Mouse (Mus musculus) heart, embryonic 14.5 days (tissue): ENCODE results near the gene Ptprn2. TPM values are rescaled to one million over a fixed set of nuclear protein-coding genes. Genes with fewer than 3 reads are reported as not detected.
"Not testable (repeated sequence)": the region's sequence is repeated elsewhere in the genome, so short reads cannot be mapped to it uniquely, and the experiment has no call there.

ENCODE experiments used
- ATAC-seq: fragments of 200-750 bp; cut with Nextera tagmentation; 2 replicates; pipeline ENCODE4 v1.8.0; 2017; ENCODE audit warnings: low read depth, moderate TSS enrichment; ENCODE audit not compliant: insufficient number of reproducible peaks, insufficient read depth, low FRiP score
- H3K27ac ChIP-seq, 2 experiments: fragments of 200-500 bp in 1 of 2; fragments of 300-500 bp in 1 of 2; sonication (generic) in 1 of 2; replicated peaks in 1 of 2; 2 replicates each; pipeline ENCODE4 v1.5.1; 2012 to 2014; ENCODE audit warnings: low read depth in 2 of 2, low read length in 2 of 2, control low read depth in 1 of 2, mild to moderate bottlenecking in 1 of 2, mixed read lengths in 1 of 2; ENCODE audit not compliant: control insufficient read depth in 1 of 2, insufficient read depth in 1 of 2
- H3K27me3 ChIP-seq: fragments of 300-500 bp; sonication (generic); 2 replicates; pipeline ENCODE4 v1.6.1; 2014; ENCODE audit warnings: mild to moderate bottlenecking, low read length, control low read depth; ENCODE audit not compliant: control insufficient read depth, insufficient read depth
- H3K36me3 ChIP-seq: fragments of 300-500 bp; sonication (generic); 2 replicates; pipeline ENCODE4 v1.6.1; 2014; ENCODE audit warnings: mild to moderate bottlenecking, control low read depth, low read length, mixed read lengths; ENCODE audit not compliant: control insufficient read depth, insufficient read depth
- H3K4me1 ChIP-seq, 2 experiments: fragments of 200-500 bp in 1 of 2; fragments of 300-500 bp in 1 of 2; sonication (generic) in 1 of 2; 2 replicates each; pipeline ENCODE4 v1.6.1; 2012 to 2014; ENCODE audit warnings: low read length in 2 of 2, control low read depth in 1 of 2, mixed read lengths in 1 of 2; ENCODE audit not compliant: control insufficient read depth in 2 of 2, insufficient read depth in 2 of 2
- H3K4me2 ChIP-seq: fragments of 300-500 bp; sonication (generic); 2 replicates; pipeline ENCODE4 v1.6.1; 2014; ENCODE audit warnings: mild to moderate bottlenecking, low read length
- H3K4me3 ChIP-seq, 2 experiments: fragments of 200-500 bp in 1 of 2; fragments of 300-500 bp in 1 of 2; sonication (generic) in 1 of 2; 2 replicates each; pipeline ENCODE4 v1.5.1; 2012 to 2014; ENCODE audit warnings: low read length in 2 of 2, mild to moderate bottlenecking in 2 of 2, control low read depth in 1 of 2, low read depth in 1 of 2, moderate library complexity in 1 of 2; ENCODE audit not compliant: control insufficient read depth in 1 of 2, insufficient read depth in 1 of 2
- H3K9ac ChIP-seq: fragments of 300-500 bp; sonication (generic); 2 replicates; pipeline ENCODE4 v1.6.1; 2014; ENCODE audit warnings: mild to moderate bottlenecking, low read length
- H3K9me3 ChIP-seq: fragments of 300-500 bp; sonication (generic); 2 replicates; pipeline ENCODE4 v1.6.1; 2016; ENCODE audit warnings: low read length, control low read depth; ENCODE audit not compliant: control insufficient read depth
- WGBS: fragments of 180-500 bp; shearing (Covaris S2); extraction: QIAGEN DNeasy Blood & Tissue Kit; methylation state at CpG from one replicate; pipeline ENCODE4 v1.1.7; 2014; 5-methylcytosine and 5-hydroxymethylcytosine counted together
- polyA plus RNA-seq: library from polyadenylated mRNA; unstranded; fragments of >200 nt; fragmentation: Nextera tagmentation; extraction: Ambion mirVana; gene quantifications from 2 replicates; pipeline ENCODE4 v1.2.1, GENCODE M21; 2014

The Ptprn2 gene
- polyA plus RNA-seq, 1 experiment from 2014 or later, result 0.20 TPM

- not testable (repeated sequence) for ATAC-seq, H3K4me3 ChIP-seq
- 41% methylated on average over 1 of the region's 1 CpGs for WGBS
Observed at GRCm38 (mm10) chr12:116577917-116578316, 92.4 kb downstream of the Ptprn2 start.

GRCm38 (mm10) chr12:116580827-116581544 is 95.5 kb downstream of the Ptprn2 start:
- no peak for ATAC-seq
- WGBS, result 54% methylated on average over 8 of the region's 8 CpGs

More at GRCm38 (mm10) chr12:116577917-116578316, 92.4 kb downstream of the Ptprn2 start:
- not testable (repeated sequence) for H3K36me3 ChIP-seq, H3K9ac ChIP-seq, H3K9me3 ChIP-seq, H3K27ac ChIP-seq, H3K4me2 ChIP-seq, H3K4me1 ChIP-seq, H3K27me3 ChIP-seq

GRCm38 (mm10) chr12:116581864-116582263 is 96.3 kb downstream of the Ptprn2 start:
- Histone ChIP-seq H3K4me3 (no peak overlapping the region), H3K9me3 (no peaks in the 10 kb centered on the region), H3K9ac (no peak overlapping the region), H3K4me1 (peaks cover 0 to 8% of the 10 kb centered on the region in 2 experiments; a peak in 2 of 4 replicates), H3K27me3 (no peaks in the 10 kb centered on the region), H3K4me2 (no peak overlapping the region), H3K36me3 (no peaks in the 10 kb centered on the region), H3K27ac (no peak overlapping the region)
- ATAC-seq, result no peak

More at GRCm38 (mm10) chr12:116580827-116581544, 95.5 kb downstream of the Ptprn2 start:
- Histone ChIP-seq H3K36me3 (no peaks in the 10 kb centered on the region), H3K4me2 (no peak overlapping the region), H3K27me3 (no peaks in the 10 kb centered on the region), H3K9me3 (no peaks in the 10 kb centered on the region), H3K4me1 (peaks cover 0 to 8% of the 10 kb centered on the region in 2 experiments; a peak in 2 of 4 replicates), H3K4me3 (no peak overlapping the region), H3K27ac (no peak overlapping the region; a peak in 1 of 4 replicates), H3K9ac (no peak overlapping the region)

GRCm38 (mm10) chr12:116582829-116583228 is 97.3 kb downstream of the Ptprn2 start:
- Histone ChIP-seq H3K36me3 (no peaks in the 10 kb centered on the region), H3K9me3 (no peaks in the 10 kb centered on the region), H3K27me3 (no peaks in the 10 kb centered on the region), H3K9ac (no peak overlapping the region), H3K4me1 (peaks cover 6 to 10% of the 10 kb centered on the region in 2 experiments; a peak in 3 of 4 replicates), H3K27ac (no peak overlapping the region), H3K4me2 (no peak overlapping the region), H3K4me3 (no peak overlapping the region)
- no peak for ATAC-seq
- 80% methylated on average over 4 of the region's 4 CpGs for WGBS

- Histone ChIP-seq H3K4me2 (no peak overlapping the region), H3K4me1 (peaks cover 7 to 10% of the 10 kb centered on the region in 2 experiments; a peak in 3 of 4 replicates), H3K36me3 (no peaks in the 10 kb centered on the region), H3K4me3 (no peak overlapping the region), H3K27ac (no peak overlapping the region), H3K9me3 (no peaks in the 10 kb centered on the region), H3K27me3 (no peaks in the 10 kb centered on the region), H3K9ac (no peak overlapping the region)
- 10% methylated on average over 5 of the region's 5 CpGs for WGBS
- no peak for ATAC-seq
Observed at GRCm38 (mm10) chr12:116585001-116585400, 99.5 kb downstream of the Ptprn2 start.

- no peak for ATAC-seq
- Histone ChIP-seq H3K4me3 (no peak overlapping the region), H3K4me1 (peaks cover 7% of the 10 kb centered on the region in 2 experiments; a peak in 3 of 4 replicates), H3K27me3 (no peaks in the 10 kb centered on the region), H3K4me2 (no peak overlapping the region), H3K9me3 (no peaks in the 10 kb centered on the region), H3K27ac (no peak overlapping the region), H3K36me3 (no peaks in the 10 kb centered on the region), H3K9ac (no peak overlapping the region)
- 90% methylated on average over 2 of the region's 2 CpGs for WGBS
Observed at GRCm38 (mm10) chr12:116586167-116586566, 100.6 kb downstream of the Ptprn2 start.

- peaks cover 4 to 7% of the 10 kb centered on the region in 2 experiments; a peak in 3 of 4 replicates for H3K4me1 ChIP-seq
- H3K9me3 ChIP-seq, result no peaks in the 10 kb centered on the region
- H3K9ac ChIP-seq, result no peak overlapping the region
- H3K27me3 ChIP-seq, result no peaks in the 10 kb centered on the region
- 22% methylated on average over 3 of the region's 3 CpGs for WGBS
- H3K36me3 ChIP-seq, result no peaks in the 10 kb centered on the region
- ATAC-seq, result no peak
- H3K4me2 ChIP-seq, result no peak overlapping the region
- H3K4me3 ChIP-seq, result no peak overlapping the region
- no peak overlapping the region for H3K27ac ChIP-seq
Observed at GRCm38 (mm10) chr12:116587548-116587947, 102.0 kb downstream of the Ptprn2 start.
